Mouse (Mus musculus) lung, adult 2 months (tissue): Measurements from ENCODE around the gene Hoxd9. TPM values are rescaled to one million over a fixed set of nuclear protein-coding genes. Genes with fewer than 3 reads are reported as not detected.

Experiments used
- DNase-seq: peaks from one replicate; pipeline ENCODE4 v3.0.0; 2022
- H3K4me1 ChIP-seq: fragments of 200-500 bp; 2 replicates; pipeline ENCODE4 v1.6.1; 2011; ENCODE audit warnings: low read length; ENCODE audit not compliant: control insufficient read depth, insufficient read depth
- H3K4me3 ChIP-seq: fragments of 200-500 bp; replicated peaks from 2 replicates; pipeline ENCODE3; 2011; ENCODE audit warnings: low read depth, mild to moderate bottlenecking, control low read depth, low read length; ENCODE audit errors: extremely low read depth
- CTCF ChIP-seq: fragments of 200-500 bp; IDR thresholded peaks from 2 replicates; pipeline ENCODE4 v1.5.1; 2011; ENCODE audit warnings: mild to moderate bottlenecking, low read length, control low read depth; ENCODE audit not compliant: insufficient read depth
- POLR2A ChIP-seq: fragments of 200-500 bp; IDR thresholded peaks from 2 replicates; pipeline ENCODE4 v1.6.1; 2011; ENCODE audit warnings: low read depth, mild to moderate bottlenecking, control low read depth, low read length, borderline replicate concordance; ENCODE audit errors: extremely low read depth
- WGBS: fragments of 180-500 bp; shearing (Covaris S2); methylation state at CpG from one replicate; pipeline ENCODE4 v1.1.7; 2018; 5-methylcytosine and 5-hydroxymethylcytosine counted together
- polyA plus RNA-seq: library from polyadenylated mRNA; depleted of rRNA; stranded (reverse); fragments of >200 nt; gene quantifications from 2 replicates; pipeline ENCODE4 v1.2.3, GENCODE M21; 2012; rRNA removed

Hoxd9 gene
- polyA plus RNA-seq, 1 experiment = 0.75 TPM

GRCm38 (mm10) chr2:74745540-74746297, 48.2 kb downstream of the Hoxd9 start:
- no peak for DNase-seq
- WGBS = 16% methylated on average over 6 of the region's 6 CpGs
- TF ChIP-seq CTCF (no peak), POLR2A (no peak)
- Histone ChIP-seq H3K4me1 (no peaks in the 10 kb centered on the region), H3K4me3 (no peak overlapping the region)

DNA sequence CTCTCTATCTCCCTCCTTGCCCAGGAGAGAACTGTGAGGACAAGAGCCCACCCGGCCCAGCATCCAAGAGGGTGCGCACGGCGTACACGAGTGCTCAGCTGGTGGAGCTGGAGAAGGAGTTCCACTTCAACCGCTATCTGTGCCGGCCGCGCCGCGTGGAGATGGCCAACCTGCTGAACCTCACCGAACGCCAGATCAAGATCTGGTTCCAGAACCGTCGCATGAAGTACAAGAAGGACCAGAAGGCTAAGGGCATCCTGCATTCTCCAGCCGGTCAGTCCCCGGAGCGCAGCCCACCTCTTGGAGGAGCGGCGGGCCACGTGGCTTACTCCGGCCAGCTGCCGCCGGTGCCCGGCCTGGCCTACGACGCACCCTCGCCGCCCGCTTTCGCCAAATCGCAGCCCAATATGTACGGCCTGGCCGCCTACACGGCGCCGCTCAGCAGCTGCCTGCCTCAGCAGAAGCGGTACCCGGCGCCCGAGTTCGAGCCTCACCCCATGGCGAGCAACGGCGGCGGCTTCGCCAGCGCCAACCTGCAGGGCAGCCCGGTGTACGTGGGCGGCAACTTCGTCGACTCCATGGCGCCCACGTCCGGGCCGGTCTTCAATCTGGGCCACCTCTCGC, 48.9 kb downstream of the Hoxd9 start:
- no peak for DNase-seq
- WGBS = 5% methylated on average over 58 of the region's 58 CpGs
- H3K4me3 ChIP-seq = no peak overlapping the region
- no peaks in the 10 kb centered on the region for H3K4me1 ChIP-seq
- TF ChIP-seq CTCF = no peak
- no peak for TF ChIP-seq POLR2A

- 12% methylated on average over 24 of the region's 24 CpGs for WGBS
- TF ChIP-seq POLR2A = no peak
- no peak for TF ChIP-seq CTCF
- DNase-seq = no peak
- H3K4me3 ChIP-seq = no peak overlapping the region
- H3K4me1 ChIP-seq = no peaks in the 10 kb centered on the region
These were observed 49.5 kb downstream of the Hoxd9 start for GRCm38 (mm10) chr2:74747006-74747405.

DNA sequence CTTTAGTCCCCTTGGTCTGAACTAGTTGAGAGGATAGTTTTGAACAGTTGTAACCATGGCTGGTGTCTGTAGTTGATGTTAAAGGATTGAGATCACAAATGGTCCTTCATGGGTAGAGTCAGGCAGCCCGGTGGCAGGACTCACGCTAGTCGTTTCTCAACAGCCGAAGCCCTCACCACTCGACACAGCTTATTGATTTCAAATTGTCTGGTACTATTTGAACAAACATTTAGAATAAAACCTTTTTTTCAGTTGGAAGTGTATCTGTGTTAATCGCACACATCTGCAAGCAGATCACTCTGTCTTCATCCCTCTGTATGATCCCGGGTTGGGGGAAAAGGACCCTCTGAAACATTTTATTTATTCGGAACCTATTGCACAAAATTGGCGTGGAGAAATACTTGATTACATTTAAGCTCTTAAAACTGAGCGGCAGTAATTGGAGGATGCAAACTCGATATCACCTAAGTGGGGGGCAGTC, 50.2 kb downstream of the Hoxd9 start:
- no peak overlapping the region for H3K4me3 ChIP-seq
- WGBS = 31% methylated on average over 11 of the region's 11 CpGs
- no peaks in the 10 kb centered on the region for H3K4me1 ChIP-seq
- TF ChIP-seq CTCF (no peak), POLR2A (no peak)
- no peak for DNase-seq

GRCm38 (mm10) chr2:74748436-74748995, 51.0 kb downstream of the Hoxd9 start:
- Histone ChIP-seq H3K4me1 (no peaks in the 10 kb centered on the region), H3K4me3 (no peak overlapping the region)
- TF ChIP-seq CTCF = no peak
- TF ChIP-seq POLR2A = no peak
- DNase-seq = no peak
- 21% methylated on average over 9 of the region's 9 CpGs for WGBS

GRCm38 (mm10) chr2:74749337-74750121, 52.0 kb downstream of the Hoxd9 start:
- H3K4me3 ChIP-seq = no peak overlapping the region
- TF ChIP-seq CTCF (no peak), POLR2A (no peak)
- no peak for DNase-seq
- WGBS = 4% methylated on average over 47 of the region's 47 CpGs
- H3K4me1 ChIP-seq = no peaks in the 10 kb centered on the region

Other genes with a start within 250 kb of the Hoxd9 start
- 5.5 and 6.2 TPM in 2 replicates for gene Lnpk, start 118.3 kb upstream of the Hoxd9 start, polyA plus RNA-seq
- not detected in 2 replicates for gene Evx2, start 38.2 kb upstream of the Hoxd9 start, polyA plus RNA-seq
- gene Hoxd13, start 29.4 kb upstream of the Hoxd9 start, polyA plus RNA-seq = 0.04 and 0.15 TPM in 2 replicates
- not detected in 2 replicates for gene Hoxd12, start 22.7 kb upstream of the Hoxd9 start, polyA plus RNA-seq
- gene Hoxd11, start 18.2 kb upstream of the Hoxd9 start, polyA plus RNA-seq = 0.24 TPM in 1 of 2 replicates, not detected in the other
- gene Hoxd10, start 5.8 kb upstream of the Hoxd9 start, polyA plus RNA-seq = not detected in 2 replicates
- gene Hoxd8, start 6.9 kb downstream of the Hoxd9 start, polyA plus RNA-seq = 0.49 and 0.67 TPM in 2 replicates
- gene Hoxd3, start 14.2 kb downstream of the Hoxd9 start, polyA plus RNA-seq = 0.09 TPM in 2 replicates
- gene Hoxd4, start 14.2 kb downstream of the Hoxd9 start, polyA plus RNA-seq = 0.63 and 1.4 TPM in 2 replicates
- 0.14 and 0.18 TPM in 2 replicates for gene Gm28230, start 29.0 kb downstream of the Hoxd9 start, polyA plus RNA-seq
- not detected in 2 replicates for gene Hoxd1, start 65.3 kb downstream of the Hoxd9 start, polyA plus RNA-seq
- gene Mtx2, start 128.1 kb downstream of the Hoxd9 start, polyA plus RNA-seq = 31.3 and 37.6 TPM in 2 replicates